Mouse (Mus musculus): ENCODE results near the gene Vmn1r47. TPM values are rescaled to one million over a fixed set of nuclear protein-coding genes. Genes with fewer than 3 reads are reported as not detected.
"Not testable (repeated sequence)": the region's sequence is repeated elsewhere in the genome, so short reads cannot be mapped to it uniquely, and the experiment has no call there.

Gene Vmn1r47
- total RNA-seq (2021) = not detected
- long read RNA-seq, experiment 1 = 0 reads
- long read RNA-seq, experiment 2 = 0 reads

DNA sequence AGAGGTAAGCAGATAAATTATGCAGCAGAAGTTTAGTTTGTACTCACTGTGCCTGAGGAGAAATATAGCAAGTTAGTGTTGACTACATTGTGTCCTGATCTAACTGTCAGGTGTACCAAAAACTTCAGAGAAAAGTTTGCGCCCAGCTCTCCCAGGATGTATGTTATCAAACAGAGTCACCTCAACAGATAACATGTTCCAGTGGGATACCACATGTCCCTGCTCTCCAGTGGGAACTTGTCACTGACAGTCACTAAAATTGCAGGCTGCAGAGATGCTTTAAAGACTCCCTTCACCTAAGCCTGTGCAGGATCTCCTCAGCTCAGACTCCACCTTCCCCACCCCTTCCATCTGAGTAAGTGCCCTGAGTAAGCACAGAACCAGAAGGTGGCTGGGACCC is at the start of gene Vmn1r47:
Vmn1r47 (plus strand) TSS at position 301 of the 400 bp plus-strand sequence.
- not testable (repeated sequence) for DNase-seq

DNA sequence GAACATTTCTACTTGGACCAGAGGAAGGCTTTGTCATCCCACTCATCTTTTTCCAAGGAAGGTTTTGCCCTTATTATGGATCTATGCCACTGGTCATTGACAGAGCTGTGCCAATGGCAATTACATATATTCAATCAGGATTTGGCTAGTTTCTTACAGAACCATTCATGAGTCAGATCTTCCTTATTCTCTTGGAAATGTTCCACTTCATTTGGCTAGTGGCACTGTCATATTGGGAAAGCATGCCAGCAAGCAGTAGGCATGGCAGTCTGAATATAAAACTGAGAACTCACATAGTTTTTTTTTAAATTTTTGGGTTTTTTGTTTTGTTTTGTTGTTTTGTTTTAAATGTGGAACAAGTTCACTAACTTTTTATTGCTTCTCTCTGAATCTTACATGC is 49.6 kb upstream of the Vmn1r47 start:
- DNase-seq = no peak

DNA sequence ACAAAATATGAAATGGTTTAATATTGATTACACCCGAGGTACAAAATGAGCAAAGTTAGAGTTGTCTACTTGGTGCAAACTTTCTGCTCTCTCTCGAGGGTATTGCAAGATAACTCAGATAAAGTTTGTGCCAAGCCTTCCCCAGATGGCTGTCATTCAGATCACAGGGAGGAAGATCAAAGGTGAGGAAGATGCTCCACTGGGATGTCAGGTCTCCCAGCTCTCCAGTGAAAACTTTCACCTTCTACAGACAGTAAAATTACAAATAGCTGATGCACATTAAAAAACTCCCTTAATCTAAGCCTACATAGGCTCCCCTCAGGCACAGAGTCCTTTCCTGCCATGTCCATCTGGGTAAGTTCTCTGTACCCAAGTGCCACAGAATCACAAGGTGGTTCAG is 46.9 kb upstream of the Vmn1r47 start, which contains the start of gene Vmn1r46:
Vmn1r46 (plus strand) TSS at position 301 of the 400 bp plus-strand sequence.
- DNase-seq = no peak

DNA sequence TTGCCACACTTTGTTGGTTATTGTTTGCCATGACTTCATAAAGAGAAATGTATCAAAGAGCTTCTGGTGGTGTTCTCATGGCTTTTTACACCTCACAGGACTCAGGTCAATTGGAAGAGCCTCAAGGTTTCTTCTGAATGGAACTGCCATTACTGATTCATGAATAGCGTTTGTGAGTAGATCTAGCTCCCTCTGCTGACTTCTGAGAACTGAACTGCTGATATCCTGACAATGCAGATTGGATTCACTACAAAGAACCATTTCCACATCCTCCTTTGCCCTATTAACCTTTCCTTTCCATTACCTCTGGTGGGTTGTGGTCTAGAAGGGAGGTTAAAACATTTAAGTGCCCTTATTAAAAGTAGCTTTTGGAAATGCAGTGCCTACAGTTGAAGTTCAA is 30.0 kb upstream of the Vmn1r47 start:
- DNase-seq = no peak

DNA sequence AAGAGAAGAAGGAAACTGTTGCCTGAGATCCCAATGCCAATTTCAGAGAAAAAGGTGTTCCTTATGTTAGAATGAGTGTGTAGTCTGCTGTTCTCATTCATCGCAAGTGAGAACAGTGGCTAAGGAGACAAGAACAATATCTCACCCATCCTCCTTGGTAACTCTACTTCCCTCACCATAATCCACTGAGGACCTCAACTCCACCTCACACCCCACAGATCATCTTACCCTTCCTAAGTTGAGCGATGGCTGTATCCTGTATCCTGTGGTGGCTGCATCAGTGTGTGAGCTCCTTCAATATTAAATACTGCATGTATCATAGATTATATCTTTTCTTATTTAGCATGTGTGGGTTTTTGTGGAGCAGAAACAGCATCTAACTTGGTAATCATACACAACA is 20.8 kb downstream of the Vmn1r47 start, which contains the start of gene Vmn1r48:
Vmn1r48 (minus strand) TSS at position 101 of the 400 bp plus-strand sequence.
- DNase-seq = not testable (repeated sequence)

Other genes starting within 250 kb of the Vmn1r47 start
- gene Vmn1r42, start 139.7 kb upstream of the Vmn1r47 start, total RNA-seq (2021) = not detected
- not detected for gene Vmn1r43, start 139.7 kb upstream of the Vmn1r47 start, total RNA-seq (2021)
- not detected for gene Vmn1r44, start 132.5 kb upstream of the Vmn1r47 start, total RNA-seq (2021)
- not detected for gene Vmn1r45, start 75.5 kb upstream of the Vmn1r47 start, total RNA-seq (2021)
- not detected for gene Vmn1r46, start 46.8 kb upstream of the Vmn1r47 start, total RNA-seq (2021)
- gene Vmn1r48, start 20.7 kb downstream of the Vmn1r47 start, total RNA-seq (2021) = not detected
- not detected for gene Vmn1r49, start 62.4 kb downstream of the Vmn1r47 start, total RNA-seq (2021)
- gene Vmn1r50, start 85.3 kb downstream of the Vmn1r47 start, total RNA-seq (2021) = not detected
- gene Vmn1r51, start 106.4 kb downstream of the Vmn1r47 start, total RNA-seq (2021) = not detected
- gene Vmn1r52, start 158.7 kb downstream of the Vmn1r47 start, total RNA-seq (2021) = not detected
- gene V1ra8, start 186.6 kb downstream of the Vmn1r47 start, total RNA-seq (2021) = not detected
- gene Vmn1r53, start 208.3 kb downstream of the Vmn1r47 start, total RNA-seq (2021) = not detected
- not detected for gene Vmn1r54, start 230.2 kb downstream of the Vmn1r47 start, total RNA-seq (2021)